Mouse (Mus musculus) embryonic fibroblast, embryonic 13.5 days (primary cell): Measurements from ENCODE around the gene Tor3a.

Source experiments
- CTCF ChIP-seq: IDR thresholded peaks from 2 replicates; pipeline ENCODE4 v1.5.1; 2011; ENCODE audit warnings: mild to moderate bottlenecking, control low read depth, low read length, moderate library complexity, borderline replicate concordance; ENCODE audit not compliant: insufficient read depth
- POLR2A ChIP-seq: IDR thresholded peaks from 2 replicates; pipeline ENCODE4 v1.6.1; 2011; ENCODE audit warnings: low read depth, mild to moderate bottlenecking, control low read depth, low read length, moderate library complexity

- TF ChIP-seq POLR2A, result no peak
- TF ChIP-seq CTCF, result no peak
These were observed 4.8 kb downstream of the Tor3a start for GRCm38 (mm10) chr1:156669208-156669983.
